ENCODE assay signal across 12 mouse cellular contexts in the genomic region with DNA sequence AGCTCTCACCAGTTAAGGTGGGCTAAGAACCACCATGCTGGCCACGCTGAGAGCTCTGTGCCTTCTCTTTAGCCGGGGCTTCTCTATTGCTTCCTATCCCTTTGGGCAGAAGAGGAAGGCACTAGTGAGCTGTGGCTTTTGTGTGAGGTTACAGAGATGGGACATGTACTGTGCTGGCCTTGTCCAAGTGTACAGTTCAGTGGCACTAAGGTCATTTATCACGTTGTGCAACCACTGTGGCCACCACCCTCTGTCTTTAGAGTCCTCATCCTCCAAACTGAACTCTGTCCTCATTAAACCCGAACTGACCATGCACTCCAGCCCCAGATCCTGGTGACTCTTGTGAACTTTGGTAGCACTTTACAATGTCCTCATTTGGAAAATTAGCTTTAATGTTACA. TPM values are rescaled to one million over a fixed set of nuclear protein-coding genes. Genes with fewer than 3 reads are reported as not detected.
DNase-seq lines count a peak whose midpoint lies in the region; TF ChIP-seq lines count a peak whose summit lies in the region.
"Had no signal": no experiment of that assay in that cellular context is flagged by ENCODE, and none has a peak within 500 bp of the region (broad histone marks: within the 10 kb centered on the region; RNA-seq: fewer than 3 reads in every experiment).

No protein-coding gene starts in this region.

- peak overlapping the region; percentile 27 for H3K27ac ChIP-seq in heart, adult 2 months
- H3K27ac ChIP-seq in layer of hippocampus, adult 2 months = peak overlapping the region; percentile 72; the same call in 1 of the 2 replicates
- 0 out of 2 replicates have a peak overlapping the region, but pooled peaks have one; percentile 33 for H3K27ac ChIP-seq in cortical plate, adult 2 months (ENCODE audit: insufficient read depth, low read length)
- H3K27ac ChIP-seq: neural tube, embryonic 13.5 days had no signal

- intact Hi-C loops in heart, adult 2 months (cut with DNase I) = no loop called here
- intact Hi-C loops in gastrocnemius, postnatal 36 days (cut with DNase I) = no loop called here
- intact Hi-C loops in gastrocnemius, postnatal 14 days (cut with DNase I; ENCODE audit: low total_unique reads) = no loop called here

- no peak overlapping the region for H3K9ac ChIP-seq in heart, adult 2 months (ENCODE audit: low read depth, low read length)
- H3K9ac ChIP-seq: lung, embryonic 14.5 days; neural tube, embryonic 13.5 days had no signal

- H3K79me2 ChIP-seq in heart, adult 2 months (replicated peaks; ENCODE audit: control insufficient read depth, insufficient read depth, low read length) = peaks cover 2% of the 10 kb centered on the region

- TF ChIP-seq EP300 in heart, adult 2 months (IDR thresholded peaks at IDR 0.05; ENCODE audit: insufficient read depth, low read depth, low read length) = 0 out of 2 replicates have a peak, but pooled peaks have one; percentile 5

- H3K4me1 ChIP-seq in heart, adult 2 months (ENCODE audit: control insufficient read depth, insufficient read depth, low read length) = peaks cover 39% of the 10 kb centered on the region
- H3K4me1 ChIP-seq in cortical plate, adult 2 months (ENCODE audit: control insufficient read depth, insufficient read depth, low read length) = peaks cover 12% of the 10 kb centered on the region

- WGBS in heart, adult 2 months = 70% methylated on average over 4 of the region's 4 CpGs

- DNase-seq in heart, adult 2 months = no peak
- DNase-seq in heart, adult 18-20 months = no peak
- DNase-seq in layer of hippocampus, adult 2 months (ENCODE audit: low spot score in 2 of 2) = no peak
- DNase-seq in layer of hippocampus, postnatal 10 days (ENCODE audit: low spot score in 2 of 2) = no peak
- DNase-seq in 416B (ENCODE audit: low read depth) = peak; percentile 39
- no peak for DNase-seq in gastrocnemius, postnatal 36 days
- DNase-seq in gastrocnemius, postnatal 14 days = no peak
- DNase-seq: cerebellum, adult 8-10 months; heart, postnatal 14 days; lung, embryonic 14.5 days had no signal

- no peak for TF ChIP-seq POLR2A in heart, adult 2 months (IDR thresholded peaks at IDR 0.05; ENCODE audit: insufficient read depth, low read depth, low read length)
- no peak for TF ChIP-seq POLR2A in cortical plate, adult 2 months (IDR thresholded peaks at IDR 0.05; ENCODE audit: extremely low read depth, insufficient read depth, low read length)

- no peak for TF ChIP-seq CTCF in heart, adult 2 months (IDR thresholded peaks at IDR 0.05)
- TF ChIP-seq CTCF in layer of hippocampus, adult 2 months (conservative IDR thresholded peaks at IDR 0.05) = no peak
- TF ChIP-seq CTCF in cortical plate, adult 2 months (IDR thresholded peaks at IDR 0.05; ENCODE audit: extremely low read depth, insufficient read depth, low read length) = no peak

- H3K4me3 ChIP-seq in heart, adult 2 months = no peak overlapping the region
- no peak overlapping the region for H3K4me3 ChIP-seq in layer of hippocampus, adult 2 months
- H3K4me3 ChIP-seq in cortical plate, adult 2 months (ENCODE audit: insufficient read depth, low read length) = no peak overlapping the region
- H3K4me3 ChIP-seq: neural tube, embryonic 13.5 days had no signal

- H3K36me3 ChIP-seq in heart, adult 2 months (ENCODE audit: control insufficient read depth, insufficient read depth, low read length) = peaks cover 3% of the 10 kb centered on the region; the same call in 1 of the 2 replicates
- H3K36me3 ChIP-seq: neural tube, embryonic 13.5 days had no signal

- no peaks in the 10 kb centered on the region for H3K27me3 ChIP-seq in heart, adult 2 months (ENCODE audit: control insufficient read depth, insufficient read depth, low read length)
- H3K27me3 ChIP-seq: neural tube, embryonic 13.5 days had no signal

RNA-seq across cellular contexts. Expression of gene Pitpnm2, which starts 23.1 kb away (rescaled TPM):
- 10 to 100 TPM; 40.1 TPM for total RNA-seq in heart, adult 2 months (2021)
- 34.9 and 37.7 TPM in 2 replicates for polyA plus RNA-seq in heart, adult 2 months (2012; rRNA removed)
- total RNA-seq in heart, adult 18-20 months (2021) = 10 to 100 TPM; 36.8 to 38.9 TPM
- total RNA-seq in layer of hippocampus, adult 2 months (2021) = 100 to 1,000 TPM; 379 to 394 TPM
- 100 to 1,000 TPM; 125 to 126 TPM for total RNA-seq in layer of hippocampus, postnatal 10 days (2021)
- 178 and 196 TPM in 2 replicates for polyA plus RNA-seq in cortical plate, adult 2 months (2012; rRNA removed)
- total RNA-seq in gastrocnemius, postnatal 36 days (2021) = 10 to 100 TPM; 18.0 to 19.3 TPM
- total RNA-seq in gastrocnemius, postnatal 14 days (2021) = 10 to 100 TPM; 18.4 to 19.0 TPM
